Mouse (Mus musculus) fat pad, adult 2 months (tissue): Measurements from ENCODE around the gene Atpif1.
"Not testable (repeated sequence)": the region's sequence is repeated elsewhere in the genome, so short reads cannot be mapped to it uniquely, and the experiment has no call there.

Experiments used
- DNase-seq: peaks from one replicate; pipeline ENCODE4 v3.0.0-alpha.2; 2011; ENCODE audit warnings: low read depth, low spot score; ENCODE audit errors: extremely low read depth

The Atpif1 gene

DNA sequence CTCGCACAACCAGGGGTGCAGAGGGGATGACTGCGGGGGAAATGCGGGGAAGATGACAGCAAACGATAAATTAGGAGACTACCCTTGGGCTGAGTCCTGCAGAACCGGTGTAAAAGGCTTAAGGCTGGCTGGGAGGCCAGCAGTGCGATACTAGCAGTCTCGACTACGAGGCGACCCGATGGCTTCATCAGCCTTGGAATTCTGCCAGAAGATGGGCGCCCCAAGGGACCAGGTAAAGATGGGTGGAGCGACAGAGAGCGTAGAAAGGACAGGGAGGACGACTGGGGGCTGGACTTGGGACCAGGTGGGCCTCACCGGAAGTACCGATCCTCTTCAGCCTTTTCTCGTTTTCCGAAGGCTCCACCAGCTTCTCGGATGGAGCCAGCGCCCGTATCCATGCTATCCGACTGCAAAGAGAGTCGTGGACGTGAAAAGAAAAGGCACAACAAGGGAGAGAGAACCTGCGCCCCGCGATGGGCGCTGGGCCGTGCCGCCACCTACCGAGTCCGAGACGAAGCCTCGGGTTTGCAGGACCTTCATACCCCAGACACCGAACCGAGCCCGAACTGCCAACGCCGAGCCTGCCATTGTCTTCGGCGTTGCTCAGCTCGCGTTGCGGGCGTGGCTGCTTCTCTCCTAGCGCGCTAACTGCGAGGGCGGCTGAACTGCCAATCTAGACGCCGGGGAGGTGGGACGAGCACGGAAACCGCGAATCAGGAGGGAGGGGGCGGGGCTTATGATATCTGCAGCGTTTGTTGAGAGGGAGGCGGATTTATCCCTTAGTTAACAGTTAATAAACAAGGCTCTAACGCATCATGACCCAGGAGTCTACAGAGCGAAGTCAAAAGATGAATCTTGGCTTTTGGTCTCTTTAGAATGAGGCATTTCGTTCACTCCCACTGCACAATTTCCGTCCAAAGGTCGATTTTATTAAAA is at the start of gene Atpif1:
Atpif1 (minus strand) TSS at position 679 of the 936 bp plus-strand sequence.
- no peak for DNase-seq

DNA sequence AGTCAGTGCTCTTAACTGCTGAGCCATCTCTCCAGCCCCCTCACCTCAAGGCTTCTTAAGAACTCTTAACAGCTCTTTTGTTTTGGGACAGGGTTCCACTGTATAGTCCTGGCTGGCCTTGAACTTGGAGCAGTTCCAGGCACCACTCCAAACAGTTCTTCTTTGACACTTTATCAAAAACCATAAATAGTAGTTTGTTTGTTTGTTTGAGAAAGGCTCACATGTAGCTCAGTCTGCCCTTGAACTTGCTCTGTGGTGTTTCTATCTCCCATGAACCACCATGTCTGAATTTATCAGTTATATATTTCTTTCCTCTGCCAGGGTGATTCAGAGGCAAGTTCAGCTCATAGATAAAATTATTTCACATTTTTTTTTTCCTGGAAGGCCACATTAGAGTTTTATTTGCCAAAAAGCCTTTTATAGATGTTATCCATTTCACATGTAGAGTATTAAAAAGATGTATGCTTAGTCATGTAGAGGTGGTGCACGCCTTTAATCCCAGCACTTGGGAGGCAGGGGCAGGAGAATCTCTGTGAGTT is 41.4 kb upstream of the Atpif1 start:
- no peak for DNase-seq

DNA sequence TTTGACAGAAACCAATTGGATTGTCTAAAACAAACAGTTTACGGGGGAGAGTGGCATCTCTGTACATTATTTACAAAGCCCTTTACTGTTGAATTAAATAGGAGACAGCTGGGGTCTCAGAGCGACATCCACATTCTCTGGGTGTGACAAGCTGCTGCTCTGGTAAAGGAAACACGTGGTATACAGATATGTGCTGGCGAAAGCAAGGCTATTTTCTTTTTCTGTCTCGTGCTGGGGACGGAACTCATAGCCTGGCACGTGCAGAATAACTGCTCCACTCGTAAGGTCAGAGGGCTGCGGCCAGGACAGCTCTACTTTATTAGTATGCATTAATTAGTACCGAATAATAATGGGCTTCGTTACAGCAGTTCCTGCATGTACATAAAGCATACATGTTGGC is 39.9 kb upstream of the Atpif1 start:
- DNase-seq = no peak

DNA sequence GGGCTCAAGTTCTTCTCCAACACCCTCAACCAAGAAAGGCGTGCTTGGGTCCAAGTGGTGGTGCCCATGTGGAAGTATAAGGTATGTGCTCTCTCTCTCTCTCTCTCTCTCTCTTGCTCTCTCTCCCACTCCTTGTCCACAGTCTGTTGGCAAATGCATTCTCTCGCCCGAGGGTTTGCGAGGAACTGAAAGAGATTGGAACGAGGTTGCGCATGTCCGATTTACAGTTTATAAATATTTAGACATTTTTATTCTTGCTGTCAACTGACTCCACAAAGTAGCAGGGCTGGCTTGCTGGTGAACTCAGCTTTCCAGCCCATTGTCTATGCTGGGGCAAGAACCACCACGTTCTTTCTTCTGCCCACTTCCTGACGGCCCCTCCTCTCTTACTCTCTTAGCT is 37.7 kb upstream of the Atpif1 start:
- DNase-seq = no peak

DNA sequence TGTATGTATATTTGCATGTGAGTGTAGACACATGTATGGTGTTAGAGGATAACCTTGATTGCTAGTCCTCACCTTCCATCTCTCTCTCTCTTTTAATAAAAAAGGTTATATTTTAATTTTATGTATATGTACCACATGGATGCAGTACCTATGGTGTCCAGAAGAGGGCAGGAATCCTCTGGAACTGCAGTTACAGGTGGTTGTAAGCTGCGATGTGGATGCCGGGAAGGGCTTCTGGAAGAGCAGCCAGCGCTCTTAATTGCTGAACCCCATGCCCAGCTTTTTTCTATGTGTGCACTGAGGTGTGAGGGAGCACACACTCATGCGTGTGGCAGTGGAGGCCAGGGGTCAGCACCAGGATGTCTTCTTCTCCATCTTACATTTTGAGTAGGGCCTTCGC is 35.7 kb upstream of the Atpif1 start:
- DNase-seq = no peak

DNA sequence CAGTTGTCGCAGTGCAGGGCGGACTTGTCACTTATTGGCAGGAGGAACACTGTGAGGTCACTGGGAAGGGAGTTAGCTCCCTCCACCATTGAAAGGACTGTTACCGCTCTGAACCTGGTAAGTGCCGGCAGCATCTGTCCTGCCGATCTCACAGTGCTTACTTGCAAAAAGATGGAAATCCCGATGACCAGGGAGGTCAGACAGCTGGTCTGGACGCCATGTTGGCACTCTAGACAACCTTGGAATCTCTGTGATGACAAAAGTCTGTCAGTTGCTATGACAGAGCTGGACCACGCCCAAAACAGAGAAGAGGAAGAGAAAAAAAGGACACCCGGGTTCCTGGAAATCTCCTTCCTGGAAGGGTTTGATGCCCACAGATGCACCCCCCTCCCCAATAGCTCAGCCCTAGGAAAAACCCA is 33.9 kb upstream of the Atpif1 start:
- no peak for DNase-seq

DNA sequence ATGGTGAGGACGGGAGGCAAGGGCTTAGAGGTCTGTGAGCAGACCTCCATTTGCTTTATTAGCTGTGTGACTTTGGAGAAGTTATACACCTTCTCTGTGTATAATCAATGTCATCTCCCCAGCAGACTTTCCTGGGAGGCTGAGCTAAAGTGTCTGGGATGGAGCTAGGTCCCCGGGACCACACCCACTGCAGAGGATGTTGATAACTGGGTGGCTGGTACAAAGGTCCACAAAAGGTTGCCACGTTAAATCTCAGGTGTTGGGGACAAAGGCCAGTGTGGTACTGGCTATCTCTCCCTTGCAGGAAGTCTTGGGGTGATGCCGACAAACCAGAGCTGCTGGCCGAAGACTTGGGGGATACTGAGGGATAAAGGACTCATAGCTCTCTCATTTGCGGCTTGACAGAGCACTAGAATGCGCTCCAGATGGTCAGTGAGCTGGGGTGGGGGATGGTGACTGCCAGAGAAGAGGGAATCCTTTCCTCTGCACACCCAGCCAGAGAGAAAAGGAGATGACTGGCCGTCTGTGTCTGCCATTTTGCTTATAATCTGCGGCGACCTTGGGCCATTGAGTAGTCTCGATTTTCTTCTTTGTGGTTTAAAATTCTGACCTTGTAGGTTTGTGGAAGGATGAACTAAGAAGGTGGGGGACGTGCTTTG is 31.8 kb upstream of the Atpif1 start:
- DNase-seq = no peak

DNA sequence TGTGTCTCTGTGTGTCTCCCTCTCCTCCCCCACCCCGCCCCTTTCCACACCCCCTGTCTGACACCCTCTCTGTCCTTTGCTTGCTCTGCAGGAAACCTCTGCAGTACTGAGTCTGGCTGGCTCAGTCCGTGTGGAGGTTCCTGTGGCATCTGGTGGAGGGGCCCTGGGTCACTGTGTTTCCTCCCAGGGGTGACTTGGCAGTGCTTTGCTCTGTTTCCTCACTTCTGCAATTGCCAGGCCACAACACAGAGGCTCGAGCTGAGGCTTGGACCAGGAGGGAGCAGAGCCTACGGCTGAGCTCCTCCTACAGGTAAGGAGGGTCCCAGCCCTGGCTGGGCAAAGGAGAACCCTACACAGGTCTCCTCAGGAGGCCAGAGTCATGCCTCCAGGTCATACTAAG is 30.5 kb upstream of the Atpif1 start, which contains the start of gene Ptafr:
Ptafr (plus strand) TSS at position 103 of the 400 bp plus-strand sequence.
- no peak for DNase-seq

DNA sequence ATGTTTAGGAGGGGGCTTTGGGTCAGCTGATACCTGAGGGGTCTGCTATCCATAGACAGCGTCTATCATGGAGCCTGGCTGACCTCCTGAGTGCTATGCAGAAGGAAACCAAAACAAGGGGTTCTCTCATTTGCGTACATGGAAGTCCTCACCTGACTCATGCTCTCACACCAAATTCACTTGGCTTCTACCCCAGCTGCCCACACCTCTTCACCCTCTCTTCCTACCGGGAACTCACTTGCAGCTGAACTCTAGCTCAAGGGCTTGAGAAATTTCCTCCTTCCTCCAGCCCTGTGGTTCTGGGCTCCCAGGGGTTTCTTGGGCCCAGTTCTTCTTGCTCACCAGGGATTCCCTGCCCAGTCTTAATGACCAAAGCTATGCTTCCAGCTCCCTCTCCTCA is 29.8 kb upstream of the Atpif1 start:
- DNase-seq = no peak

DNA sequence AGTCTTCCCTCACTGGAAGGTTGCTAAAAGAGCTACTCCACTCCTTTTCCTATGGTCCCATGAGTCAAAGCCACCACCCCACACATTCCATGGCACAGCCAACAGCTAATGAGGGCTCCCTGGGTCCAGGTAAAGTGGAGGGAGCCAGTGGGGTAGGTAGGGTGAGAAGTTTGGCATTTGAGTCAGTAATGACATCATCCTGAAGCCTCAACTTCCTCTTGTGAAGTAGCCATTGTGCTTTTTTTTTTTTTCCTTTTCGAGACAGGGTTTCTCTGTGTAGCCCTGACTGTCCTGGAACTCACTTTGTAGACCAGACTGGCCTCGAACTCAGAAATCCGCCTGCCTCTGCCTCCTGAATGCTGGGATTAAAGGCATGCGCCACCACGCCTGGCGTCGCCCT is 22.1 kb upstream of the Atpif1 start:
- DNase-seq = not testable (repeated sequence)

DNA sequence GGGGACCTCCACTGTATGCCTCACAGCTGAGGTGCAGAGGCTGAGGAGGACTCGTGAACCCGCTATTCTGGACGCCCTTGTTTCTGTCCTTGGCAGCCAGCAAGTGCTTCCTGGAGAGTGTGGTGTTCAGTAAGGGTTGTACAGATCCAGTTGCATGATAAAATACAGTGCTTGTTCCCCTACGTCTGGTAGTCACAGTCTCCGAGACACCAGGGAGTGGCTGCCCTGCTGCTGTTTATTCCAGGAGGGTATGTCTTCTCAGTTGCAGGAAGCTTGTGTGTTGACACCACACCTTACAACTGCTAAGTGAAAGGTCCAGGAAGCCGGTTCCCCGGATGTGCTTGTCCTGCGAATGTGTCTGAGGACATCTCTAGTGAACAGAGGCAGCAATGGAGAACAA is 21.2 kb upstream of the Atpif1 start:
- no peak for DNase-seq

DNA sequence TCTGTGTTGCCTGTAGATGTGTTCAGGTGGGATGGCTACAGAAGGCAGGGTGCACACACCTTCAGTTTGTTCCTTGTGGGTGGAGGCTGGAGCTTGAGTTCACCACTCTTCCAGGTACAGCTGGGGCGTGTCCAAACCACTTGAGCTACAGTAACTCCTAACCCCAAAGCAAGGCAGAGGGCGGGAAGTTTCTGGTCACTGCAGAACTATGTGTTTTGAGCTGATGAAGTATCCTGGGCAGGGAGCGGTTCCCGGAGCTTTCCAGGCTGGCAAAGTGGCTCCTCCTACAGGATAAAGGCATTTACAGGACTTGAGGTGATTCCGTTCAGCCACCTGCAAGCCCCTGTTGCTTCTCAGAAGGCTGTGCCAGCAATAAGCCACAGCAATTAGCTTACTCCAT is 20.8 kb upstream of the Atpif1 start:
- DNase-seq = no peak

DNA sequence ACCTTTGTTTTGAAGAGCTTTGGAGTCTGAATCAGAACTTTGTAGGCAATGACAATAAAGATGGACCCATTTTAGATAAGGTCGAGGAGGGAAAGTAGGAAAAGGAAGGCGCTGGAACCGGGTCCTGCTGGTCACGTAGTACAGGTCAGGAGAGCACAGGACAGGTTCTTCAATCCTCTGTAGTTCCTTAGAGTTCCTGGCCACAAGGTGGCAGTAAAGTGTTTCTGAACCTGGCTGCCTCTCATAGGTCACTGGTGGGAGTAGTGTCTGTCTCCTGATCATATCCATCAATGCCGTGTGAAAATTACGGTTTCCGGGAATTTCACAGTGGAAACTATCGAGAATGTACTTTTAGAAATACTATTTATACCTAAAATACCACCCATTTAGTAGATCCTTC is 12.4 kb upstream of the Atpif1 start:
- no peak for DNase-seq

DNA sequence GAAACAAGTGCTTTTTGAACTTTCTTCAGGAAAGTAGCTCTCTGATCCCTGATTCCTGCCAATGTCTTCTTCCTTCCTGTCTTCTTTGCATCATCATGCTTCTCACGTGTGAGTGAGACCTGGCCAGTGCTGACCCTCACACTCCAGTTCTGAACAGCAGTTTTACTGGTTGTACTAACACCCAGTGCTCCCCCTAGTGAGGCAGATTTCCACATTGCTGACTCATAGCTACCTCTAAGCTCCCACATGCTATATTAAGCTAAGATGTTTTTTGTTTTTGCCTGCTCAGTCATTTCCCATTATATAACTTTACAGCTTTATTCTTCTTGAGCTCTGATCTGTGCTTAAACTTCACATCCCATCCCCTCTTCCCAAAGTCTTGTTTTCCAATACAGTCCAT is 9.3 kb upstream of the Atpif1 start:
- no peak for DNase-seq

DNA sequence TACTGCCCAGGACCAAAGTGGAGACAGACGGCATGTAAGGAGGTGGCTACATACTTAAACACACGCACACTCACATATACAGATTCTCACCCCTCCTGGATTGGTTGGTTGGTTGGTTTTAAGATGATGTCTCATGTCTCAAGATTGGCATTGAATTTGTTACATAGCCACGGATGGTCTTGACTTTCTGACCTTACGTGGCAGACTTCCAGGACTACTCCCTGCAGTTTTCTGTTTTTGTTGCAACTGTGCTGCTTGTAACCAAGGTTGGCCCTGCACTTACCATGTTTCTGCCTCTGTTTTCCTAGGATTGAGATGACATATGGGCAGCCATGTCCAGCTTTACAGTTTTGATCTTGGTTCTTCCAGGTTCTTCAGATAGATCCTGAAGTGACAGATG is 8.0 kb upstream of the Atpif1 start:
- no peak for DNase-seq

DNA sequence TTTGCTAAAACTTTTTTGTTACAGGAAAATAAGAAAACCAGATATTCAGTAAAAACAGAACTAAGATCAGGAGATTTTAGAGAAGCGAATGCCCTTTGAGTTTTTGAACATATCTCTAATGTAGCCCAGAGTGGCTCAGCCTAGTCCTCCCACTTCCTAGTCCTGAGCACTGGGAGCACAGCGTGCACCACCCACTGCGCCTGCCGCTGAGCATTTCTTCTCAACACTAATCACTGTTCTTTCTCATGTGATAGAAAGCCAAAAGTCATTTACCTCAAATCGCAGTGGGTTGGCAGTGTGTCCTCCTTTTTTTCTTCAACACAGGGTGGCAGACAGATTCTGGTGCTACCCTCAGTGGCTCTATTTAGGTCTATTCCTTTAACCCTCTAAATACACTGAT is 6.0 kb upstream of the Atpif1 start:
- DNase-seq = no peak

DNA sequence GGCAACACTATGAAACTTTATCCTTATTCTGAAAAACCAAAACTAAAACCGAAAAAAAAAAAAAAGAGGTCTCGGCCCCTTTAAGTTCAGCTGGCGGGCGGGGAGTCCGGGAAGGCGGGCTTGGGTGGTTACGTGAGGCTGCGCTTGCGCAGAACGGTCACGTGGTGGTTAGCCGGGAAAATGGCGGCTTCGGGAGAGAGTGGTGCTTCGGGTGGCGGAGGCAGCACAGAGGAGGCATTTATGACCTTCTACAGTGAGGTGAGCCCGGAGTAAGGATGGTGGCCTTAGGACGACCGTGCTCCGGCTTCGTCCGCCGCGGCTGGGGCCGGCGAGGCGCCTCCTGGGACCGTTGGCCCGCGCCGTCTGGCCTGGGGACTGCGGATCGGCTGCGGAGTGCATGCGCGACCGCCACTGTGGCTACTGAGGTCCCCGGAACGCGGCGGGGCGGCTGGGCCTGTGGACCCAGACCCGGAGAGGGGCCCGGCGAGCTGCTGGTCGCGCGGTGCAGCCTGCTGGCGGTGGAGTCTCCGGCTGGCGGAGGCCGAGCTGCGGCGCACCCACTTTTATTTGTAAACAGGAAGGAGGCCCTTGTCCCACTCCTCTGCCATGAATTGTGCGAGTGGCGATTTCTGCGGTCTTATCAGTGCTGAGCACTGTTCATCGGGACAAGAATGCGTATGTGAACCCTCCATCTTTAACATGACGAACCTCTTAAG is 2.1 kb upstream of the Atpif1 start, which contains the start of gene Dnajc8:
Dnajc8 (plus strand) TSS at position 145 of the 716 bp plus-strand sequence.
- DNase-seq = no peak

DNA sequence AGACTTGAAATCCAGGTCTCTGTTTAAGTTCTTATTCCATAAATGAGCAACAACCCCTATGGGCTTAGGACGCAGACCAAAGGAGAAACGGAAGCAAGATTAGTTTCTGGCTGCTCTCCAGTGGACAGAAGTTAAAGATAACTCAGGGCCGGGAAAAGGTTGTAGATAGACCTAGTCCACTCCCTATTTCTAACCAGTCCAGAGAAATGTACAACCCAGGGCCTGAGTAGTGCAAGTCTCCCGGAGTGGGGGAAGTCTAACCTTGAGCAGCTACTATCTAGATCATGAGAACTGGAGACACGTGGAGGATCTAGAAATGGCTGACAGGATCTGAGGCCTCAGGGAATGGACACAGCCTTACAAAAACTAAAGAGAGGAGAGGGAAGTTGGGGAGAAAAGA is 963 bp downstream of the Atpif1 start:
- no peak for DNase-seq

DNA sequence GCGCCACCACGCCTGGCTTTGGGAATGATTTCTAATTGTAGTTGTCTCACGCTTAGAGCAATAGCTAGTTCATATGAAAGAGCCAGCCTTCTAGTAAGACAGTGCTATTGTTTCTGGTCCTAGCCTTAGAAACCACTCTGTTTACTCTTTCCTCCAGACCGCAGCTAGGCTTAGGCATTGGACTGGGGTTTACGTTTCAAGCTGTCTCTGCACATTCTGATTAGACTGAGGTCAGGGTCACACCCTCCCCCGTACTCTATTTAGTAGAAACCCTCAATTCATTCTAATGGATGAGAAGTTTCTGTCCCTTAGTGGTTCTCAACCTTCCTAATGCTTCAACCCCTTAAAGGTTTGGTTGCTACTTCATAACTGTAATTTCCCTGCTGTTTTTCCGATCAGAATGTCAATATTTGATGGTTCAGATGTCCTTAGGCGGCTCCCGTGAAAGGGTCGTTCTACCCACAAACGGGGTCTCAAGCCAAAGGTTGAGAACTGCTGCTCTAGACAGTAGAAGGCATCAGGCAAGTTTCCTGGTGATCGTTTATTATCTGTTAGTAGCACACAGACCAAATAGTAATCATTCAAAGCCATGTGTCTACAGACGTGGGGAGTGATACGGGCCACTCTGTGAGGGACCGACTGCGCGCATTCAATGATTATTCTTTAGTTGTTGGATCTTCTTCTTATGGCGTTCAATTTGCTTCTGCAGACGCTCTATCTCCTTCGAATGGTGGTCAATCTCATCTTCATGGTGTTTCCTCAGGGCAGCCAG is 3.2 kb downstream of the Atpif1 start:
- no peak for DNase-seq

DNA sequence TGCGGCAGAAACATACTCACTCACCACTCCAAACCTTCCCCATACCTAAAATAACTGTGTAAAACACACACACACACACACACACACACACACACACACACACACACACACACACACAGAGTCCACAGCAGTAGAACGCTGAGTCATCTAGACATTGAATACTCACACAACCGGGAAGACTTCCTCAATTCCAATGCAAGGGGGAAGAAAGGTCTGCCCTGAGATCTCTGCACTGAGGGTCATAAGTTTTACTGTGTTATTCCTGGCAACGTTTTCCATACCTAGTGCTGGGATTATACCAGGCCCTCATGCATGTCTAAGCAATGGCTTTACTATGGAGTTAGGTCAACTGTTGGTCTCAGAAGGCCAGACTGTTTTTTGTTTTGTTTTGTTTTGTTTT is 4.1 kb downstream of the Atpif1 start:
- DNase-seq = no peak
